Mouse (Mus musculus): ENCODE results near the gene Klhl10. TPM values are rescaled to one million over a fixed set of nuclear protein-coding genes. Genes with fewer than 3 reads are reported as not detected.

The Klhl10 gene
- polyA plus RNA-seq, 1 experiment = 0.27 TPM

GRCm38 (mm10) chr11:100402240-100402639, 39.5 kb upstream of the Klhl10 start:
- no peak overlapping the region for H3K27ac ChIP-seq (ENCODE audit: insufficient read depth, low read length)
- H3K36me3 ChIP-seq (ENCODE audit: control insufficient read depth, insufficient read depth, low read length) = no peaks in the 10 kb centered on the region
- no peak for DNase-seq (ENCODE audit: low read depth in 1 of 2, low spot score in 2 of 2)
- H3K4me3 ChIP-seq (ENCODE audit: extremely low read depth, insufficient read depth, insufficient read length) = no peak overlapping the region
- no peak for TF ChIP-seq POLR2A (IDR thresholded peaks at IDR 0.05; ENCODE audit: low read depth, low read length)
- TF ChIP-seq CTCF (IDR thresholded peaks at IDR 0.05; ENCODE audit: extremely low read depth, insufficient read depth, insufficient read length, insufficient replicate concordance) = no peak
- 67% methylated on average over 6 of the region's 6 CpGs for WGBS
- no peaks in the 10 kb centered on the region for H3K27me3 ChIP-seq (ENCODE audit: control insufficient read depth, insufficient read depth, low read length)
- no peaks in the 10 kb centered on the region; the same call in 1 of the 2 replicates for H3K4me1 ChIP-seq (ENCODE audit: control insufficient read depth, insufficient read depth, insufficient read length)

- Histone ChIP-seq H3K36me3 (ENCODE audit: control insufficient read depth, insufficient read depth, low read length) (no peaks in the 10 kb centered on the region), H3K4me1 (ENCODE audit: control insufficient read depth, insufficient read depth, insufficient read length) (no peaks in the 10 kb centered on the region; the same call in 1 of the 2 replicates), H3K27ac (ENCODE audit: insufficient read depth, low read length) (no peak overlapping the region), H3K27me3 (ENCODE audit: control insufficient read depth, insufficient read depth, low read length) (no peaks in the 10 kb centered on the region), H3K4me3 (ENCODE audit: extremely low read depth, insufficient read depth, insufficient read length) (no peak overlapping the region)
- TF ChIP-seq POLR2A (IDR thresholded peaks at IDR 0.05; ENCODE audit: low read depth, low read length) = no peak
- WGBS = 83% methylated on average over 2 of the region's 2 CpGs
- DNase-seq (ENCODE audit: low read depth in 1 of 2, low spot score in 2 of 2) = no peak
These were observed 39.0 kb upstream of the Klhl10 start for GRCm38 (mm10) chr11:100402682-100403081.

- WGBS = 80% methylated on average over 10 of the region's 10 CpGs
- Histone ChIP-seq H3K4me3 (ENCODE audit: extremely low read depth, insufficient read depth, insufficient read length) (no peak overlapping the region), H3K27ac (ENCODE audit: insufficient read depth, low read length) (no peak overlapping the region), H3K36me3 (ENCODE audit: control insufficient read depth, insufficient read depth, low read length) (no peaks in the 10 kb centered on the region), H3K4me1 (ENCODE audit: control insufficient read depth, insufficient read depth, insufficient read length) (no peaks in the 10 kb centered on the region; the same call in 1 of the 2 replicates), H3K27me3 (ENCODE audit: control insufficient read depth, insufficient read depth, low read length) (no peaks in the 10 kb centered on the region)
- DNase-seq (ENCODE audit: low read depth in 1 of 2, low spot score in 2 of 2) = no peak
- TF ChIP-seq POLR2A (IDR thresholded peaks at IDR 0.05; ENCODE audit: low read depth, low read length) (no peak), CTCF (IDR thresholded peaks at IDR 0.05; ENCODE audit: extremely low read depth, insufficient read depth, insufficient read length, insufficient replicate concordance) (no peak)
These were observed 38.1 kb upstream of the Klhl10 start for GRCm38 (mm10) chr11:100403445-100404134.

GRCm38 (mm10) chr11:100404456-100405074, 37.2 kb upstream of the Klhl10 start:
- H3K4me1 ChIP-seq (ENCODE audit: control insufficient read depth, insufficient read depth, insufficient read length) = no peaks in the 10 kb centered on the region; the same call in 1 of the 2 replicates
- H3K4me3 ChIP-seq (ENCODE audit: extremely low read depth, insufficient read depth, insufficient read length) = no peak overlapping the region
- H3K36me3 ChIP-seq (ENCODE audit: control insufficient read depth, insufficient read depth, low read length) = no peaks in the 10 kb centered on the region
- H3K27me3 ChIP-seq (ENCODE audit: control insufficient read depth, insufficient read depth, low read length) = no peaks in the 10 kb centered on the region
- H3K27ac ChIP-seq (ENCODE audit: insufficient read depth, low read length) = no peak overlapping the region
- WGBS = 82% methylated on average over 3 of the region's 3 CpGs
- TF ChIP-seq POLR2A (IDR thresholded peaks at IDR 0.05; ENCODE audit: low read depth, low read length) = no peak
- no peak for TF ChIP-seq CTCF (IDR thresholded peaks at IDR 0.05; ENCODE audit: extremely low read depth, insufficient read depth, insufficient read length, insufficient replicate concordance)
- no peak for DNase-seq (ENCODE audit: low read depth in 1 of 2, low spot score in 2 of 2)

GRCm38 (mm10) chr11:100406273-100406672, 35.4 kb upstream of the Klhl10 start:
- H3K36me3 ChIP-seq (ENCODE audit: control insufficient read depth, insufficient read depth, low read length) = no peaks in the 10 kb centered on the region
- no peak overlapping the region for H3K27ac ChIP-seq (ENCODE audit: insufficient read depth, low read length)
- no peak for DNase-seq (ENCODE audit: low read depth in 1 of 2, low spot score in 2 of 2)
- TF ChIP-seq CTCF (IDR thresholded peaks at IDR 0.05; ENCODE audit: extremely low read depth, insufficient read depth, insufficient read length, insufficient replicate concordance) = no peak
- no peak for TF ChIP-seq POLR2A (IDR thresholded peaks at IDR 0.05; ENCODE audit: low read depth, low read length)
- H3K4me3 ChIP-seq (ENCODE audit: extremely low read depth, insufficient read depth, insufficient read length) = no peak overlapping the region
- H3K4me1 ChIP-seq (ENCODE audit: control insufficient read depth, insufficient read depth, insufficient read length) = no peaks in the 10 kb centered on the region
- 96% methylated on average over 8 of the region's 8 CpGs for WGBS
- H3K27me3 ChIP-seq (ENCODE audit: control insufficient read depth, insufficient read depth, low read length) = no peaks in the 10 kb centered on the region

- Histone ChIP-seq H3K4me1 (ENCODE audit: control insufficient read depth, insufficient read depth, insufficient read length) (no peaks in the 10 kb centered on the region), H3K36me3 (ENCODE audit: control insufficient read depth, insufficient read depth, low read length) (no peaks in the 10 kb centered on the region), H3K4me3 (ENCODE audit: extremely low read depth, insufficient read depth, insufficient read length) (no peak overlapping the region), H3K27ac (ENCODE audit: insufficient read depth, low read length) (no peak overlapping the region), H3K27me3 (ENCODE audit: control insufficient read depth, insufficient read depth, low read length) (no peaks in the 10 kb centered on the region)
- 92% methylated on average over 5 of the region's 5 CpGs for WGBS
- TF ChIP-seq POLR2A (IDR thresholded peaks at IDR 0.05; ENCODE audit: low read depth, low read length) (no peak), CTCF (IDR thresholded peaks at IDR 0.05; ENCODE audit: extremely low read depth, insufficient read depth, insufficient read length, insufficient replicate concordance) (no peak)
- DNase-seq (ENCODE audit: low read depth in 1 of 2, low spot score in 2 of 2) = no peak
These were observed 34.6 kb upstream of the Klhl10 start for GRCm38 (mm10) chr11:100406995-100407705.

Data from spleen, adult 2 months (tissue).